Mouse (Mus musculus): ENCODE results near the gene Me1.
"Not testable (repeated sequence)": the region's sequence is repeated elsewhere in the genome, so short reads cannot be mapped to it uniquely, and the experiment has no call there.

Me1 gene

DNA sequence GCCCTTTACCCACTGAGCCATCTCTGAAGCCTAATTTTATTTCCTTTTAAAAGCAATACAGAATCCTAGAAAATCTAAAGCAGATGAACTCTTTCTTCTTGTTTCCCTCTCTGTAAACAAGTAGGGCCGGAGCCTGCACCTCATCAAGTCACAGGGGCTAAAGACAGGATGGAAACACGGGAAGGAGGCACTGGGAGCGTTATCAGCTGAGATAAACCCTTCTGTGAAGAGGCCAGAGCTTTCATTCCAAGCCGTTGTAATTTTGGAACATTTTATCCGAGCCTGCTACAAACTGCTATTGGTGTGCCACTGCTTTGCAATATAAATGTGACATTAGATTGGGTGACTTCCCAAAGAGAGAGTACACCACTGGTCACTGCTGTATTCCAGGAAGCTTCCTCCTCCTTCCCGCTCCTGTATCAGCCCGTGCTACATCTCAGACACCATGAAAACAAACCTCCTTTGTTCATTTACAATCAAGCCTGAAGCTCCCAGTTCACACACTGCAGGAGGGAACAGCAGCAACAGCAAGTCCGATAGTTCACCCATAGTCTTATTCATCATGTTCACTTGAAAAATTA lies 95.9 kb downstream of the Me1 start:
- no peak for DNase-seq (ENCODE audit: low read depth, low spot score)

- DNase-seq (ENCODE audit: low read depth, low spot score) = not testable (repeated sequence)
These were observed 98.8 kb downstream of the Me1 start for GRCm38 (mm10) chr9:86596983-86597382.

- not testable (repeated sequence) for DNase-seq (ENCODE audit: low read depth, low spot score)
These were observed 101.4 kb downstream of the Me1 start for GRCm38 (mm10) chr9:86594357-86594767.

DNA sequence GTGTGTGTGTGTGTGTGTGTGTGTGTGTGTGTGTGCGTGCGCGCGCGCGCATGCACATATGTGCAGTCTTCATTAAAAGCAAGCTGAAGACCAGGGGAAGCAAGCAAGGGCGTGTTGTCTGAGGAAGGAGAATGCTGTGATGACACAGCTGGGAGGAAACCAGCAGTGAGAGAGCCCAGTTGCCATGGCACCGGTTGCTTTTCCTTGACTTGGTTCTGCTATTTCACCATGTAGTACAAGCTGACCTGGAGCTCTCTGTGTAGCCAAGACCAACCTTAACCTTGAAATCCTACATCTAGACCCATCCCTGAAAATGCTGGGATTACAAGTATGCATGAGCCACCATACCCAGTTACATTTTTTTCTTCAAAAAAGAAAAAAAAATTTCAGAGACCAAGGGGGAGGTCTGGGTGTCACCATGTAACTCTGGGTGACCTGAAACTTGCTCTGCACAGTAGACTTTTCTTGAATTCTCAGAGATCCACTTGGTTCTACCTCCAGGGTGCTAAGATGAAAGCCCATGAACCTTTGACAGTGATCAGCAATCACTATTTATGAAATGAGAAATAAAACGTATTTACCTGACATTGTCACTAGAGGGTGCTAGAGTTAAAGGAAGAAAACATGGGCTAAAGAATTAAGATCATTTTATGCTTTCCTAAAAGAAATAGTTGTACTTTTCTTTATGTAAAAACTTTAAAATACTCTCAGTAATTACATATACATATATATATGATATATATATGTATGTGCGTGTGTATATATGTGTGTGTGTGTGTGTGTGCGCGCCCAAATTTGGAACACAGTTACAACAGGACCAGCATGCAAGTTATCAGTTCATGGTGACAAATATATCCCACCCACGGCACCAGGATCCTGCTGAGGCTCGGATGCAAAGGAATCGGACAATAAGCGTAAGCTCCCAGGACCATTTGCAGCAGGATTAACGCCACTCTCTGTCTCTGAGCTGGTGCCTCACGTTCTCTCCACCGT lies 102.8 kb downstream of the Me1 start:
- peak; percentile 28 for DNase-seq (ENCODE audit: low read depth, low spot score)

- no peak for DNase-seq (ENCODE audit: low read depth, low spot score)
These were observed 108.5 kb downstream of the Me1 start for GRCm38 (mm10) chr9:86587019-86587795.

DNA sequence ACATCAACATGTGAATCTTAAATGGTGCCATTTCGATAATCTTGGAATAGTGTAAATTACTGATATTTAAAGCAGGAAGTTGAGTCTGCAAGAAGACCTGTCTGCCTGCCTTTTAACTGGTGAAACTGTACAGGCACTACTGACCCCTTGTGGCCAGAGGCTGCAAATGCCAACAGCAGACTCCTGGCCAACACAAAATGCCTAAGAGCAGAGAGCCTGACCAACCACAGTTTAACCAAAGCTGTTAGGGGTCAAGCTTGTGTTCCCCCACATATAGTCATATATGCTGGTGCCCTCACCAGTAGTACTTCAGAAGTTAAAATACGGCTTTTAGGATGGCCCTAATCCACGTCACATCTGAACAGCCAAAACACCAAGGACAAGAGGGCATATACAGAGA lies 112.0 kb downstream of the Me1 start:
- peak; percentile 64 for DNase-seq (ENCODE audit: low read depth, low spot score)

DNA sequence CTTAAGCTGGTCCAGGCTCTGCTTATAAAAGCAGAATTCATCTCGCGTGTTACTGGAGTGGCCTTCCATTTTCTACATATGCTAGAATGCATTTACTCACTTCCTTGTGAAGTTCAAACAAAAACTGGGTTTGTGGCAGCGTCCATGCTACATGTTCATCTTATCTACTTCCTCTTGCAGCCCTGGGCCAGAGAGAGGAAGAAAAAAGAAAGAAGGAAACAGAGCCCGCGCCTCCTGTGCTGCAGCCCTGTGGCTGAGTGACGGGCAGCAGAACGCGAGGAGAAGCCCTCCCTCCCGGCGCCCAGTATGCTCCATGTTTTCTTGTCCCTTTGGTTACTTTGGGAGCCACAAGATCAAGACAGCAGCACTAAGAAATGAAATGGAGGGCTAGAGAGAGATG lies 116.1 kb downstream of the Me1 start:
- DNase-seq (ENCODE audit: low read depth, low spot score) = no peak

GRCm38 (mm10) chr9:86575178-86575577 lies 120.6 kb downstream of the Me1 start:
- DNase-seq (ENCODE audit: low read depth, low spot score) = no peak

GRCm38 (mm10) chr9:86573616-86574303 lies 122.0 kb downstream of the Me1 start:
- DNase-seq (ENCODE audit: low read depth, low spot score) = no peak

GRCm38 (mm10) chr9:86572636-86573291 lies 123.0 kb downstream of the Me1 start:
- DNase-seq (ENCODE audit: low read depth, low spot score) = peak; percentile 79

- DNase-seq (ENCODE audit: low read depth, low spot score) = no peak
These were observed 123.6 kb downstream of the Me1 start for GRCm38 (mm10) chr9:86572196-86572595.

- DNase-seq (ENCODE audit: low read depth, low spot score) = peak; percentile 87
These were observed 124.1 kb downstream of the Me1 start, which contains the start of the genes Pgm3 and Rwdd2a for GRCm38 (mm10) chr9:86571540-86572135. Gene Pgm3, minus strand, starts transcription at chr9:86571842. Gene Rwdd2a, plus strand, starts transcription at chr9:86571991.

- no peak for DNase-seq (ENCODE audit: low read depth, low spot score)
These were observed 124.8 kb downstream of the Me1 start for GRCm38 (mm10) chr9:86570946-86571345.

DNA sequence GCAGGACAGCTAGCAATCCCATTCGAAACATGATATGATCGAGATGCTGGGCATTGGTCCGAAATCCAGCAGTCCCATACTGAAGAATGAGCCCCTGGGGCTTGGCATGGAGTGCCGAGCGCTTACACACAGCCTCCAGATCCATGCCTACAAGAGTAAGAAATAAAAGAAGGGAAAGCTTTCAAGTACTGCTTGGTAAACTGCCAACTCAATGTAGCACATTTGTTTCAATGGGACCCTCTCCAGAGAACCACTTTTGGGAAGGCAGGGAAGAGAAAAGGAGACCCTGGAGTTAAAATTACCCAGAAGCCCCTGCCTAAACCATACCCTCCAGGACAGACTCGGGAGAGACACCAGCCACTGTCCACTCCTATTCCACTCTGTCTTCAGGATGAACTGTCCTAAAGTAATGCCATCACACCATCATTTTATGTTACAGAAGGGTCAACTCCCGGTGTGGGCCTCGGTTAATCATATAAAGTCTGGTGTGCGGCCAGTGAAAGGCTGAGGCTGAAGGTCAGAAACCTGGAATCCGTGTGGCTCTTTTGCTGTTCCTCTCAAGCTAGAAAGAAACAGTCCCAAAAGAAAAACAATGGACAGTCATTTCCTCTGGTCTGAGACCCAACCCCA lies 125.4 kb downstream of the Me1 start:
- DNase-seq (ENCODE audit: low read depth, low spot score) = no peak

GRCm38 (mm10) chr9:86569314-86569910 lies 126.3 kb downstream of the Me1 start:
- no peak for DNase-seq (ENCODE audit: low read depth, low spot score)

GRCm38 (mm10) chr9:86560543-86560942 lies 135.2 kb downstream of the Me1 start:
- no peak for DNase-seq (ENCODE audit: low read depth, low spot score)

- no peak for DNase-seq (ENCODE audit: low read depth, low spot score)
These were observed 141.1 kb downstream of the Me1 start for GRCm38 (mm10) chr9:86554641-86555040.

DNA sequence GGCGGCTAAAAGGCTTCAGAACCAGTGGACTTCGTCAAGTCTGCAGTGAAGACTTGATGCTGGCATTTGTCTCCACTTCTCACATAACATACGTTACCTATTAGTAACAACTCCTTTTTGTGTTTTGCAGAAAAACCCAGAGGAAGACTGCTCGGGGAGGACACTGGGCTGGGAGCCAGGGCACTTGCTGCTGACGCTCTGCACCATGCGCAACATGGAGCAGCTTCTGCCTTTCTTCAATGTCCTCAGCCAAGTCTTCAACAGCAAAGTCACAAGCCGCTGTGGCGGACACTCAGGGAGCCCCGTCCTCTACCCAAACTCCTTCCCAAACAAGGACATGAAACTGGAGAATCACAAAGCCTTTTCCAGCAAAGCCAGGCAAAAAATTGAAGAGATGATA lies 141.9 kb downstream of the Me1 start:
- no peak for DNase-seq (ENCODE audit: low read depth, low spot score)

- no peak for DNase-seq (ENCODE audit: low read depth, low spot score)
These were observed 145.0 kb downstream of the Me1 start for GRCm38 (mm10) chr9:86550717-86551116.
